Mouse (Mus musculus) forebrain, embryonic 16.5 days (tissue): ENCODE results near the gene Safb. TPM values are rescaled to one million over a fixed set of nuclear protein-coding genes. Genes with fewer than 3 reads are reported as not detected.

Experiments
- polyA plus RNA-seq: library from polyadenylated mRNA; unstranded; fragments of >200 nt; fragmentation: Nextera tagmentation; extraction: Ambion mirVana; gene quantifications from 2 replicates; pipeline ENCODE4 v1.2.1, GENCODE M21; 2015

Gene Safb
- polyA plus RNA-seq, 1 experiment from 2014 or later, result 133 TPM

Other genes with a start within 250 kb of the Safb start
- gene Ptprs, start 108.3 kb upstream of the Safb start, polyA plus RNA-seq, result 359 and 391 TPM in 2 replicates
- gene Znrf4, start 72.4 kb upstream of the Safb start, polyA plus RNA-seq, result 0.21 TPM in 1 of 2 replicates, not detected in the other
- 0.51 and 0.92 TPM in 2 replicates for gene Gm20219, start 30.4 kb upstream of the Safb start, polyA plus RNA-seq
- 72.9 and 85.4 TPM in 2 replicates for gene Safb2, start 240 bp upstream of the Safb start, polyA plus RNA-seq
- gene 2410015M20Rik, start 24.9 kb downstream of the Safb start, polyA plus RNA-seq, result 167 and 179 TPM in 2 replicates
- 921 and 1,031 TPM in 2 replicates for gene Rpl36, start 28.6 kb downstream of the Safb start, polyA plus RNA-seq
- gene Lonp1, start 42.1 kb downstream of the Safb start, polyA plus RNA-seq, result 48.2 and 48.6 TPM in 2 replicates
- 1.0 and 1.5 TPM in 2 replicates for gene Catsperd, start 43.3 kb downstream of the Safb start, polyA plus RNA-seq
- 114 and 120 TPM in 2 replicates for gene Ranbp3, start 88.5 kb downstream of the Safb start, polyA plus RNA-seq
- 377 and 426 TPM in 2 replicates for gene Ndufa11, start 132.9 kb downstream of the Safb start, polyA plus RNA-seq
- gene Vmac, start 133.2 kb downstream of the Safb start, polyA plus RNA-seq, result 20.6 and 21.8 TPM in 2 replicates
- 0.73 and 0.84 TPM in 2 replicates for gene Nrtn, start 172.7 kb downstream of the Safb start, polyA plus RNA-seq
- 73.5 and 90.4 TPM in 2 replicates for gene Dus3l, start 179.9 kb downstream of the Safb start, polyA plus RNA-seq
- gene Prr22, start 185.4 kb downstream of the Safb start, polyA plus RNA-seq, result 0.96 and 1.0 TPM in 2 replicates
- 3.7 and 4.2 TPM in 2 replicates for gene Rfx2, start 246.2 kb downstream of the Safb start, polyA plus RNA-seq